Mouse (Mus musculus) bone marrow, adult 2 months (tissue): Measurements from ENCODE around the gene Gabarap.

ENCODE experiments used
- CTCF ChIP-seq: fragments of 200-500 bp; IDR thresholded peaks from 2 replicates; pipeline ENCODE4 v1.5.1; 2011; ENCODE audit warnings: low read length, control low read depth; ENCODE audit not compliant: control insufficient read depth, insufficient read depth
- POLR2A ChIP-seq: fragments of 200-500 bp; IDR thresholded peaks from 2 replicates; pipeline ENCODE4 v1.6.1; 2011; ENCODE audit warnings: low read depth, mild to moderate bottlenecking, control low read depth, low read length, borderline replicate concordance; ENCODE audit not compliant: control insufficient read depth

GRCm38 (mm10) chr11:69945997-69946891 lies 44.7 kb upstream of the Gabarap start:
- no peak for TF ChIP-seq CTCF
- no peak; the same call in 1 of the 2 replicates for TF ChIP-seq POLR2A
